Mouse (Mus musculus): ENCODE results near the gene Stim2. TPM values are rescaled to one million over a fixed set of nuclear protein-coding genes. Genes with fewer than 3 reads are reported as not detected.

The Stim2 gene
- polyA plus RNA-seq, 1 experiment = 23.6 TPM

DNA sequence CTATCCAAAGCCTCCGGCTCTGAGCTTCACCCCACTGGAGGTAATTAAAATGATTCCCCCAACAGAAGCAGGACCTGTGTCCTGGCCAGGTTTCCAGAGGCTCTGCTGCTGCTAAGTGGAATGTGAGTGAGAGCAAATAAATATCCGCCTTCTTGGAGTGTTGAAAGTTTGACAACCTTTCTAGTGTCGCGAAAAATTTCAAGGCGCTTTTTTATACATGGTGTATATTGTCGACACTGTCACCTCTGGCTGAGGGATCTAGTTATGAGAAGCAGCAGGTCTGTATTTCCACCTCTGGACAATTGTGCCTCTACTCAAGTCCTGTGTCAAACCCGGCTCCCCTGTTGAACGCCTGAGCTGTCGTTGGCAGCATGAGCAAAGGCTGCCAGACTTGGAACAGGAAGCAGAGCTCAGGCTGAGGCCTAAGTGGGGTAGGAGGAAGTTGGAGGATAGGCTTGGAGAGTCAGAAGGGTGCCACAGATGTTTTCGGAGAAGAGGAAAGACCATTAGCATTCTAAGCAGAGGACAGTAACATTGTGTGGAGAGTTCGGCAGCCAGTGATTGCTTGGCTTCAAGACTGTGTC, 158.7 kb downstream of the Stim2 start:
- peaks cover 24% of the 10 kb centered on the region for H3K27me3 ChIP-seq (ENCODE audit: control insufficient read depth, insufficient read depth, insufficient read length)
- no peak overlapping the region for H3K4me2 ChIP-seq (ENCODE audit: low read depth)
- no peaks in the 10 kb centered on the region for H3K79me2 ChIP-seq (ENCODE audit: control insufficient read depth, insufficient read depth)
- H3K4me3 ChIP-seq = no peak overlapping the region
- no peaks in the 10 kb centered on the region for H3K36me3 ChIP-seq (ENCODE audit: control insufficient read depth, insufficient read depth)
- TF ChIP-seq TCF3 (IDR thresholded peaks at IDR 0.05; ENCODE audit: insufficient read length, low read depth) (no peak), POLR2AphosphoS2 (IDR thresholded peaks at IDR 0.05; ENCODE audit: insufficient read length, low read depth) (no peak), MAX (IDR thresholded peaks at IDR 0.05; ENCODE audit: low read depth) (no peak), TCF12 (IDR thresholded peaks at IDR 0.05; ENCODE audit: insufficient read depth, poor library complexity, severe bottlenecking) (no peak), MYOD1 (IDR thresholded peaks at IDR 0.05; ENCODE audit: control insufficient read depth in 1 of 3, insufficient read length in 2 of 3, low read depth in 2 of 3) (no peak), POLR2A (IDR thresholded peaks at IDR 0.05; ENCODE audit: insufficient read length, low read depth) (no peak)
- H3ac ChIP-seq (ENCODE audit: control insufficient read depth, insufficient read length) = no peak overlapping the region

DNA sequence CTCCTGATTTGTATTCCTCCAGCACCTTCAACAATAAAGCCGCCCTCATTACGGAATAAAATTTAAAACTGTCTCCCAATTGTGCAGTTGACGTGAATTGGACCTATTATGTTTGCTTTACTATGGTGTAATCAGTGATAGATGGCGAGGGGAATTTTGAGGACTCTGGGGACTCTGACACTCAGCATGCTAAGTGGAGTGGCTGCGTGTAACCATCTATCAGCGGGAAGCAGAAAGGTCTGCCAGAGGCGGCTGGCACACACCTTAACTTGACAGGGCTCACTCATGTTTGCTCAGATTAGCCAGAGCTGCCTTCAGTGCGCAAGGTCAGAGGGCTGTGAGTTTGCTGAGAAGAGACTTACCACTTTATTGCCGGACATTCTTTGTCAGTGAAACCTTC, 159.9 kb downstream of the Stim2 start:
- H3K4me3 ChIP-seq = no peak overlapping the region
- no peak for TF ChIP-seq USF1 (IDR thresholded peaks at IDR 0.05; ENCODE audit: low read depth)
- TF ChIP-seq MYOD1 (IDR thresholded peaks at IDR 0.05; ENCODE audit: control insufficient read depth in 1 of 3, insufficient read length in 2 of 3, low read depth in 2 of 3) = no peak
- no peak for TF ChIP-seq POLR2AphosphoS2 (IDR thresholded peaks at IDR 0.05; ENCODE audit: insufficient read length, low read depth)
- no peak for TF ChIP-seq E2F4 (IDR thresholded peaks at IDR 0.05; ENCODE audit: insufficient read depth)
- TF ChIP-seq MYOG (IDR thresholded peaks at IDR 0.05; ENCODE audit: control insufficient read depth in 1 of 3, insufficient read depth in 1 of 3, insufficient read length in 2 of 3, low read depth in 2 of 3) = no peak
- TF ChIP-seq SRF (IDR thresholded peaks at IDR 0.05; ENCODE audit: control insufficient read depth, insufficient read length, low read depth) = no peak
- TF ChIP-seq TCF3 (IDR thresholded peaks at IDR 0.05; ENCODE audit: insufficient read length, low read depth) = no peak
- no peak for TF ChIP-seq MAX (IDR thresholded peaks at IDR 0.05; ENCODE audit: low read depth)
- TF ChIP-seq REST (IDR thresholded peaks at IDR 0.05; ENCODE audit: insufficient read depth, insufficient read length) = no peak
- no peak for TF ChIP-seq POLR2A (IDR thresholded peaks at IDR 0.05; ENCODE audit: insufficient read length, low read depth)
- peaks cover 24% of the 10 kb centered on the region for H3K27me3 ChIP-seq (ENCODE audit: control insufficient read depth, insufficient read depth, insufficient read length)
- H3K79me2 ChIP-seq (ENCODE audit: control insufficient read depth, insufficient read depth) = no peaks in the 10 kb centered on the region
- no peak overlapping the region for H3ac ChIP-seq (ENCODE audit: control insufficient read depth, insufficient read length)
- H3K4me2 ChIP-seq (ENCODE audit: low read depth) = no peak overlapping the region
- H3K36me3 ChIP-seq (ENCODE audit: control insufficient read depth, insufficient read depth) = no peaks in the 10 kb centered on the region

DNA sequence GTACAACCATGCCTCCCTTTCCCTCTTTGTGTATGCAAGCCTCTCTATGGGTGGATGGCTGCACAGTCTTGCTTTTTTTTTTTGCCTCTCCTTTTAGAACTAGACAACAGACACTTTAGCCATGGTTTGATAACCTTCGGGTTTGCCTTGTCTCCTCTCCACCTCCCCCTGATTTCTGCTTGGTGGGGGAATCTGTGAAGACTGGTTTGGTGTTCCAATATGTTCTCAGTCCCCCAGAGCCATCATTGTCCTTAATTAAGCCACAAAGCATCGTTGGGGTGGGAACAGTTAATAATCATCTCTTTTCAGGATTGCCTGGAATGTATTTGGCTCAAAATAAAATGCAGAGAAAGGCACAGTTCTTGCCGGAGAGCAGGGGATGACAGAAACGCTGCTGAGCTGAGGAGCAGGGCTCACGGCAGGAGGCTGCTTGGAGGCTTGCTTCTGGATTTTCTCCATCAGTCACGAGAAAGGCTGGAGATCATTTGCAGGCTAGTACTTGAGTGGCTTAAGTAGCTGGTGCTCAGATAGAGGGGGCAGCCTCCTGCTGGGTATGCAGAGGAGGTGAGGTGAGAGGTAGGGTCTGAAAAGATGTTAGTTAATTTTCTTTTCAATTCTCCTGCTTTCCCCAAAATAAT, 161.0 kb downstream of the Stim2 start:
- no peaks in the 10 kb centered on the region for H3K36me3 ChIP-seq (ENCODE audit: control insufficient read depth, insufficient read depth)
- peaks cover 31% of the 10 kb centered on the region for H3K27me3 ChIP-seq (ENCODE audit: control insufficient read depth, insufficient read depth, insufficient read length)
- H3K4me3 ChIP-seq = no peak overlapping the region
- no peaks in the 10 kb centered on the region for H3K79me2 ChIP-seq (ENCODE audit: control insufficient read depth, insufficient read depth)
- TF ChIP-seq USF1 (IDR thresholded peaks at IDR 0.05; ENCODE audit: low read depth) = no peak
- TF ChIP-seq CEBPB (IDR thresholded peaks at IDR 0.05; ENCODE audit: insufficient read depth, poor library complexity, severe bottlenecking) = no peak
- TF ChIP-seq MYOG (IDR thresholded peaks at IDR 0.05; ENCODE audit: control insufficient read depth in 1 of 3, insufficient read depth in 1 of 3, insufficient read length in 2 of 3, low read depth in 2 of 3) = no peak
- no peak for TF ChIP-seq MAX (IDR thresholded peaks at IDR 0.05; ENCODE audit: low read depth)
- H3K4me2 ChIP-seq (ENCODE audit: low read depth) = no peak overlapping the region
- H3ac ChIP-seq (ENCODE audit: control insufficient read depth, insufficient read length) = no peak overlapping the region

DNA sequence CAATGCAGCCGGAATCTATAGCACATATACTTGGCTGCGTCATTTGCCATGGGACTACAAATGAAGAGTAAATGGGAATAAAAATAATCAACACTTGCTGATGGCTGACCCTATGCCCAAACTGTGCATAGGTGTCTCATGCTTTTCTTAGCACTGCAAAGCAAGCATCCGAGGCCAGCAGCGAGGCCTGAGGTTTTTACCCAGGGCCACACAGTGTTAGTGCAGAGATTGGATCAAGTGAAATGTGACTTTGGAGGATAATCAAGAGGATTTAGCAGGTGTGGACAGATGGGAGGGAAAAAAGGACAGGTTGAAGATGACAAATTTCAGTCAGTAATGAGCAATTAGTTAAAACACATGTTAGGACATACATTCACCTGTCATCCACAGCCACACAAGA, 162.3 kb downstream of the Stim2 start:
- peaks cover 28% of the 10 kb centered on the region for H3K27me3 ChIP-seq (ENCODE audit: control insufficient read depth, insufficient read depth, insufficient read length)
- H3K79me2 ChIP-seq (ENCODE audit: control insufficient read depth, insufficient read depth) = no peaks in the 10 kb centered on the region
- H3K4me3 ChIP-seq = no peak overlapping the region
- H3ac ChIP-seq (ENCODE audit: control insufficient read depth, insufficient read length) = no peak overlapping the region
- H3K4me2 ChIP-seq (ENCODE audit: low read depth) = no peak overlapping the region
- H3K36me3 ChIP-seq (ENCODE audit: control insufficient read depth, insufficient read depth) = no peaks in the 10 kb centered on the region
- TF ChIP-seq MYOD1 (IDR thresholded peaks at IDR 0.05; ENCODE audit: control insufficient read depth in 1 of 3, insufficient read length in 2 of 3, low read depth in 2 of 3) (no peak), CEBPB (IDR thresholded peaks at IDR 0.05; ENCODE audit: insufficient read depth, poor library complexity, severe bottlenecking) (no peak), REST (IDR thresholded peaks at IDR 0.05; ENCODE audit: insufficient read depth, insufficient read length) (no peak)

DNA sequence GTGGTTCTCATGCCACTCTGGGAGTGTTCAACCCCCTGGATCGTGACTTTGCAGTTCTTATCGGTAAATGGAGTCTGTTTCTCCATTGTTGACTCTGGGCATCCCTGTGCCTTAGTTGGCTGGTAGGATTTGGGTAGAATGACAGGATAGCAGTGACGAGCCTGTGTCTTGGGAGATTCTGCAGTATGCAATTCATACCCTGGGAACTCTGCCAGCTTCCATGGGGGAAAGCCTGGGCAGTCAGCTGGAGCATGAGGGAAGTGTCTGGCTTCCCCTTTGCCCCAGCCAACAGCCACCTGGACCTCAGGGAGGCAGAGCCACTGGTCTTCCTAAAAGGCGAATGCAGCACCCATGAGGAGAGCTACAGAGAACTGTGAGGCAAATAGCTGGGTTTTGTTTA, 165.6 kb downstream of the Stim2 start:
- Histone ChIP-seq H3K27me3 (ENCODE audit: control insufficient read depth, insufficient read depth, insufficient read length) (peaks cover 14% of the 10 kb centered on the region), H3K36me3 (ENCODE audit: control insufficient read depth, insufficient read depth) (no peaks in the 10 kb centered on the region), H3K79me2 (ENCODE audit: control insufficient read depth, insufficient read depth) (no peaks in the 10 kb centered on the region), H3K4me2 (ENCODE audit: low read depth) (no peak overlapping the region), H3ac (ENCODE audit: control insufficient read depth, insufficient read length) (no peak overlapping the region), H3K4me3 (no peak overlapping the region)
- no peak for TF ChIP-seq POLR2AphosphoS2 (IDR thresholded peaks at IDR 0.05; ENCODE audit: insufficient read length, low read depth)
- no peak for TF ChIP-seq REST (IDR thresholded peaks at IDR 0.05; ENCODE audit: insufficient read depth, insufficient read length)
- TF ChIP-seq USF1 (IDR thresholded peaks at IDR 0.05; ENCODE audit: low read depth) = no peak
- no peak for TF ChIP-seq MYOD1 (IDR thresholded peaks at IDR 0.05; ENCODE audit: control insufficient read depth in 1 of 3, insufficient read length in 2 of 3, low read depth in 2 of 3)
- TF ChIP-seq SRF (IDR thresholded peaks at IDR 0.05; ENCODE audit: control insufficient read depth, insufficient read length, low read depth) = no peak
- no peak for TF ChIP-seq CEBPB (IDR thresholded peaks at IDR 0.05; ENCODE audit: insufficient read depth, poor library complexity, severe bottlenecking)
- no peak for TF ChIP-seq E2F4 (IDR thresholded peaks at IDR 0.05; ENCODE audit: insufficient read depth)
- TF ChIP-seq TCF12 (IDR thresholded peaks at IDR 0.05; ENCODE audit: insufficient read depth, poor library complexity, severe bottlenecking) = no peak
- TF ChIP-seq MYOG (IDR thresholded peaks at IDR 0.05; ENCODE audit: control insufficient read depth in 1 of 3, insufficient read depth in 1 of 3, insufficient read length in 2 of 3, low read depth in 2 of 3) = no peak
- TF ChIP-seq MAX (IDR thresholded peaks at IDR 0.05; ENCODE audit: low read depth) = no peak
- no peak for TF ChIP-seq TCF3 (IDR thresholded peaks at IDR 0.05; ENCODE audit: insufficient read length, low read depth)
- no peak for TF ChIP-seq POLR2A (IDR thresholded peaks at IDR 0.05; ENCODE audit: insufficient read length, low read depth)

Other genes with a start within 250 kb of the Stim2 start
- gene Tbc1d19, start 188.9 kb upstream of the Stim2 start, polyA plus RNA-seq (2012; fragmentation: generic; extraction: Trizol) = 10.5 TPM

Measured in myocyte (in vitro differentiated cells).